Mouse (Mus musculus) frontal cortex, adult 2 months (tissue): ENCODE measurements around the gene Prcp. TPM values are rescaled to one million over a fixed set of nuclear protein-coding genes. Genes with fewer than 3 reads are reported as not detected.
A peak's percentile ranks its signal among the peaks of the same experiment; 100 is the strongest.
"Not testable (repeated sequence)": the region's sequence is repeated elsewhere in the genome, so short reads cannot be mapped to it uniquely, and the experiment has no call there.

Source experiments
- DNase-seq, 2 experiments: peaks; one replicate each; pipeline ENCODE4 v3.0.0; 2022; ENCODE audit warnings: low spot score in 1 of 2; ENCODE audit errors: extremely low spot score in 1 of 2
- polyA plus RNA-seq: library from polyadenylated mRNA; depleted of rRNA; stranded (reverse); fragments of >200 nt; gene quantifications from 2 replicates; pipeline ENCODE4 v1.2.3, GENCODE M21; 2012

Gene Prcp
- polyA plus RNA-seq, 1 experiment = 9.8 TPM

DNA sequence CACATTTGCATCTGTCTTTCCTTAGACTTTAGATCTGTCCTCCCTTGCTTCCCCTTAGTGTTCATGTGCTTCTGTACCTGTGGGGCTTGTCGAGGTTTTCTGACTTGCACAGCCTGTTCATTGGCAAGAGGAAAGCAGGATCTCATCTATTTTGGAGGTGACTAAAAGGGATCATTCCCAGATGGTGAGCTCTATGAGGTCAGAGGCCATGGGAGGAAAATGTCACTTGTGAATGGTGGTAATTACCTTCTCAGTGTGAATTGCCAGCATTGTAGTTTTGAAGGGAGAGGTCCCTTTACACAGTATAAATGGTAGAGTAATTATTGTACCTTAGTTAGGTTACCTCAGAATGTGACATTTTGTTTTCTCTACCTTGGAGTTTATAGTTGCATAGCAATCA, 15.9 kb downstream of the Prcp start:
- DNase-seq = no peak

GRCm38 (mm10) chr7:92890618-92891230, 16.5 kb downstream of the Prcp start:
- no peak for DNase-seq

DNA sequence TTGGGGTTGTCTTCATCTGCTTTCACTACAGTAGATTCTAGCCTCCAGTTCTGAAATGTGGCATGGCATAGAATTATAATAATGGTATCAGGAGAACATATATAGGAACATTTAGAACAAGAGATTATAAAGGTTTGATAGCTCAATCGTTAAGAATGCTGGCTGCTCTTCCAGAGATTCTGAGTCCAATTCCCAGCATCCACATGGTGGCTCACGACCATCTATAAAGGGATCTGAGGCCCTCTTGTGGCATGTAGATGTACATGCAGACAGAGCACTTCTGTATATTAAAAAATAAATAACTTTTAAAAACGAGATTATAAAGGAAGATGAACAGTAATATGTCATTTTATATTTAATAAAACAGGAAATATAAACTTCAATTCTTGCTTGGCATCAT, 19.2 kb downstream of the Prcp start:
- no peak for DNase-seq

- no peak for DNase-seq
Observed at GRCm38 (mm10) chr7:92896036-92896435, 21.8 kb downstream of the Prcp start.

- peak in 1 of 2 experiments; percentile 54 for DNase-seq
Observed at GRCm38 (mm10) chr7:92897021-92897420, 22.8 kb downstream of the Prcp start.

DNA sequence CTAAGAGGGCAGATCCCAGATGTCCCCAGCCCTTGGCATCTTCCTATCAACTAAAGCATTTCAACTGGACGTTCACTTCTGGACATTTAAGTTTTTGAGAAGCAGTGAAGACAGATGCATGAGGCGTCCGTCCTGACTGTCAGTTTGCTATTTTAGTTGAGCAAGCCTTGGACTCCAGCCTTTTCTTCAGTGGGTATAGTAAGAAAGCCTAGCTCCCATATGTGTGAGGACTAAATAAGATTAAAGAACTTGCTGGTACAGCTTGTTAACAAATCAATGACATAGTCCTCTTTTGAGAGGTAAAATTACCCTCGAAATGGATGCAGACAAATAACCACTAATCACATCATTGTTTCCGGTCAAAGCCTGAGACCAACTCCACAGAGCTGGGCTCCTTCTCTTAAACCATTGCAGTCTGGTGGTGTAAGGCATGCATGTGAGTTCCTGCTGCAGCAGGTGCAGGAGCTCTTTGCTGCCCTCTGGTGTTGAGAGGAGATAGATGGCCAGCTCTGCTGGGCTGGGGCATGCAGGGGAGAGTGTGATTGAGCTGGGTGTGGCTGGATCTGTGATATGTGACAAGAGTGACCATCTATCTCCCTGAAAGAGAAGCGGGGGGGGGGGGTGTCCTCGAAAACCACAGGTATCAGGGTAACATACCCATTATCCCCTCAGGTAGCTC, 29.2 kb downstream of the Prcp start:
- peak in 1 of 2 experiments; percentile 82 for DNase-seq

- not testable (repeated sequence) for DNase-seq
Observed at GRCm38 (mm10) chr7:92904285-92904684, 30.0 kb downstream of the Prcp start.

GRCm38 (mm10) chr7:92920172-92920856, 46.0 kb downstream of the Prcp start:
- no peak for DNase-seq

- no peak for DNase-seq
Observed at GRCm38 (mm10) chr7:92920857-92921172, 46.5 kb downstream of the Prcp start.

DNA sequence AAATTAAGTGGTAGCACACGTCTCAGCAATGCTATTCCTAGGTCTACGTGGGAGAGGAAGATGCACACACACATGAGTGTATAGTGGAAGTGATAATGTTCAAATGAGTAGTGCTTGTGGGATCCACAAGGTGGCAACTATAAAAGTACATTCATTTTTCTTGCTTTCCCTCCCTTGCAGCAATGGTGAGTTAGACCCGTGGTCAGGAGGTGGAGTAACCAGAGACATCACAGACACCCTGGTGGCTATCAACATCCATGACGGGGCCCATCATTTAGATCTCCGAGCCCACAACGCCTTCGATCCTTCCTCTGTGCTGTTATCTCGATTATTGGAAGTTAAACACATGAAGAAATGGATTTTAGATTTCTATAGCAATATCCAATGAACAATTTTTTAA, 58.5 kb downstream of the Prcp start:
- DNase-seq = no peak

DNA sequence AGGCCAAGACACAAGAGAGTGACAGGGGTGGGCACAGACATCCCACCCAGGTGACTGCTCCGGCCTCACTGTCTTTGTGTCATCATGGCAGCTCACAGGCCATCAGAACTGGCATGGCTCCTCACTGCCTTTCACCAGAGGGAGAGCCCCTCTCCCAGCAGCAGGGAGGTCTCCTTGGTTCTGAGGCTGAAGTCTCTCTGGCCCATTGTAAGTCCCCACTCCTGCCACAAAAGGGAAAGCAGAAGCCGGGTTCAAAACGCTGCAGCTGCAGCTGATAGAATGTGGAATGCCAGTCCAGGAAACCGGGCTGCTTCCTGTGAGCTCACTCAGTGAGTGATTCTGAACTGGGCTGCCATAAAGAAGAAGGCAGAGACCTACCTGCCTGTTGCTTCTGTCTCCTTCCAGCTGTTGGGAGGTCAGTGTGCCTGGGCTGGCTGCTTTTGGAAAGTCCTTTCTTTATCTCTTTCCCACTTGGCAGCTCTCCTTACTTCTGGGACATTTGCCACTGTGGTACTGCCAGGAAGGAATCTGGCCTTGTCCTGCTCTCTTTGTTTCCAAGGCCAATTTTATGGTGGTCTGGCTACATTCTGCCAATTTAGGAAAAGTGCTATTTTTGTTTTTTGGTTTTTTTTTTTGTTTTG, 59.2 kb downstream of the Prcp start:
- peak in 1 of 2 experiments; percentile 12 for DNase-seq

- no peak for DNase-seq
Observed at GRCm38 (mm10) chr7:92936747-92937146, 62.5 kb downstream of the Prcp start.

DNA sequence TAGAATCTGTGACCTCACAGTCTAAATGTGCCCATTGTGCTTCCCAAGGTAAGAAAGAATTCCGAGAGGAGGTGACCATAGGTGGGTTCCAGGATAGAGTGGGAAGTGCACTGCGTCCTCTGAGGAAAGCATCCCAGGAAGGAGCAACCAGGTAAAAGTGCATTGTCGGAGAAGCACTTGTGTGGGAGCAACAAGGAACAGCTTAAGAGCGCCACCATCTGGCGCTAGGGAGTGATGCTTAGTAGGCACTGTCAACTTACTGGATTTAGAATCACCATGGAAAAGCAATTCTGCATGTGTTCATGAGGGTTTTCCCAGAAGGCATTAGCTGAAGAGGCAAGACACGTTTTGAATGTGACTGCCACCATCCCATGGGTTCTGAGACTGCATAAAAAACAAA, 63.7 kb downstream of the Prcp start:
- peak in 1 of 2 experiments; percentile 24 for DNase-seq

- DNase-seq = no peak
Observed at GRCm38 (mm10) chr7:92939776-92940175, 65.5 kb downstream of the Prcp start.

GRCm38 (mm10) chr7:92950775-92951174, 76.5 kb downstream of the Prcp start:
- DNase-seq = peak in 1 of 2 experiments; percentile 13

- DNase-seq = no peak
Observed at GRCm38 (mm10) chr7:92952210-92952609, 77.9 kb downstream of the Prcp start.

- no peak for DNase-seq
Observed at GRCm38 (mm10) chr7:92959758-92960157, 85.5 kb downstream of the Prcp start.

GRCm38 (mm10) chr7:92961876-92962275, 87.6 kb downstream of the Prcp start:
- DNase-seq = no peak

DNA sequence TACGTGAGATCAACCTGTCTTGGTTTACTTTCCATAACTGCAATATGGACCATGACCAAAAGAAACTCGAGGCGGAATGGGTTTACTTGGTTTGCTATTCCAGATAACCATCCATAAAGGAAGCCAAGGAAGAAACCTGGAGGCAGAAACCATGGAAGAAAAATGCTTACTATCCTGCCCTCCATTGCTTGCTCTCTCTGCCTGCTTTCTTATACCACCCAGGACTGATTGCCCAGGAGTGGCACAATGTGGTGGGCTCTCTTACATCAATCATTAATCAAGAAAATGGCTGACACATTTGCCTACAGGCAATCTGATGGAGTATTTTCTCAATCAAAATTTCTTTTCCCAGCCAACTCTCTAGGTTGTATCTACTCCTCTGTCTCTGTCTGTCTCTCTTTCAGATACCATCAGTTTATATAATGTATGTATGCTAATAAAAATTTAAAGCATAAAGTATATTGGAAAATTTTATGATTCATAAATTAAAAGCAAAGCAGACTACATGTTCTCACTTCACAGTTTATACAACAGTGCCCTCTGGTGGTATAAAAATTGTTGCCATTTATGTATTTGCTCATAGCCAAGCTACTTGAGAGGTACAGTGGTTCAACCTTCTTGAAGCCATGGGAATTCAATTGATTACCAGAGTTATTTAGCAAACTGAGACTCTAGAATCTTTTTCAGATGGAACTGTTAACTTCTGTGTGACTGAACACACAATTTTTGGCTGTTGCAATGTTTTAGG, 90.7 kb downstream of the Prcp start:
- peak in 1 of 2 experiments; percentile 95 for DNase-seq

- DNase-seq = peak in 1 of 2 experiments; percentile 71
Observed at GRCm38 (mm10) chr7:92967381-92968127, 93.3 kb downstream of the Prcp start.
